Mouse (Mus musculus): Measurements from ENCODE around the gene Aspn.
"Not testable (repeated sequence)": the region's sequence is repeated elsewhere in the genome, so short reads cannot be mapped to it uniquely, and the experiment has no call there.

Aspn gene

GRCm38 (mm10) chr13:49584307-49585005 lies 40.2 kb downstream of the Aspn start:
- DNase-seq (ENCODE audit: low spot score): no peak

DNA sequence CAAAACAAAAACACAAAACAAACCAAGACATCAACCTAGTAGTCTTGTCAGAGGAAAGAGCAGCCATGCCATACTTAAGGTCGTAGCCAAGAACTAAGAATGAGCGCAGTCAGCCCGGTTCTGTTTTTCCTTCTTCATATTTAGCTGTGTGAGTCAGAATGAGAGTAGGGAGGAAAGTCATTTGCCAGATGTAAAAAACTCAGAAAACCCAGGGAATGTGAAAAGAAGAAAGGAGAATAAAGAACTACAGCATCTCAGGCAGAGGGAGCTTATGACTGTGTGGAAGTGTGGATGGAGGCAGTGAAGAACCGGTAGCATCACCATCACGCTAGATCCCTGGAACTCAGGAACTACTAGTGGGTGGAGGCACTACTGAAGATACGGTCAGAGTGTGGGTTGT lies 41.8 kb downstream of the Aspn start:
- no peak for DNase-seq (ENCODE audit: low spot score)

- DNase-seq (ENCODE audit: low spot score): not testable (repeated sequence)
These were observed 58.3 kb downstream of the Aspn start for GRCm38 (mm10) chr13:49602541-49602940.

GRCm38 (mm10) chr13:49603603-49604002 lies 59.4 kb downstream of the Aspn start:
- no peak for DNase-seq (ENCODE audit: low spot score)

DNA sequence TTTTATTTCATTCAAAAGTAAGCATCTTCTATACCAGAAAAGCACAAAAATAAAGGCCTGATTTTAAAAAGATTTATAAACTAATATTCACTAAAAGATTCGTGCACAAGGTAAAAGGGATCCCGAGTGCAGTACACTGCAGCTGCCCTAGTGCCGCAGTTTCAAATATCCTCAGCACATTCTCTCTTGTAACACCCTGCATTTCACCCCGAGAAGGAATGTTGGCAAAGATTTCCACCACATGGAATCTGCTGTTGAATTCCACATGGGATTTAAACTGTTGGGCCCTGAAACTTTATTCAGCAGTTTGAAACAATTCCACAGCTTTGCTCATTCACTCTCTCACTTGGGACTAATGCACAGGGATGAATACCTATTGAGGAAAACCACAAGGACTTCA lies 63.5 kb downstream of the Aspn start, which contains the start of gene Ogn:
Gene Ogn (plus strand): TSS at position 333 of the 400 bp plus-strand sequence.
- DNase-seq (ENCODE audit: low spot score): no peak

DNA sequence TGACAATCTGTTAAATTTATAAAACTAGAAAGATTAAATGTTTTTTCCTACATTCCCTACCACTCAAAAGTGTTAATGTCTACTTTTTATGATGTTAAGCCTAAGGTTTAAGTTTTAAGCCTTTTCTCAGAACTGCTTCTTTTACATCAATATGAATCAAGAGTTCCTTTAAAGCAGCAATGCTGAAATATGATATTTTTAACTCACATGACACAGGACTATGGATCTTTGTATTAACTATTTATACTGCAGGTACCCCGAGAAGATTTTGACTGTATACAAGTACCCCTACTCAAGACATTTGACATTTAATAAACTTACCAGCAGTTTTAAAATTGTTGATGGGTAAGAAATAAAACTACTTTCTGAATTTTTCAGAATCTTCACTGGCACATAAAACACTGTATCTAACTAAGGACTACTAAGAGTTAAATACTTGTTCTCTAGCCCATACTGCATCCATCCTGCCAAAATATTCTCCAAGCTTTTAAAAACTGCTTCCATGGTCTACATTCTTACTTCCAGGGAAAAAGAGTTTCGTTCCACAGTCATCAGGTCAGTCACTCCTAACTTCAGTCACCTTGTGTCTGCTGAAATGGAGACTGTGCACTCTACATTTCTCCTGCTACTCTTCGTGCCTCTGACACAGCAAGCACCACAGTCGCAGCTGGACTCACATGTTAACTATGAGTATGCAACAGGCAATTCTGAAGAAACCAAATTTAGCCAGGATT lies 64.5 kb downstream of the Aspn start:
- DNase-seq (ENCODE audit: low spot score): no peak

DNA sequence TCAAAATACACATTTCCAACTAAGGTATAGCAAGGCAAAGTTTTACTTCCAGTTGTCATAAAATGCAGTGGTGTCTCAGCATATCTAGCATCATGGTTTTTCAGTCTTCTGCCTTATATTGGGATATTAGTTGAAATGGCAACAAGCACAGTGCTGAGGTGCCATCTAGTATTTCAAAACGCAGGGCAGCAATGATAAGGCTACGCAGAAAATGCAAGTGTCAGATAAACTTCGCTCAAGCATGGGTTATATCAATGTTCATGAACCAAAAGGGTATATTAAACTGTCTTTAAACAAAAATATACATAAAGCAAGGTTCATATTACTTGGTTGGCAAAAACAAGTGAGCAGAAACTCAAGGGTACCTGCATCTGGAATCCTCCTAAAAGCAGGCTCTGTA lies 72.8 kb downstream of the Aspn start:
- no peak for DNase-seq (ENCODE audit: low spot score)
